Mouse (Mus musculus) MEL (cell line): ENCODE data around the gene Tnk2. TPM values are rescaled to one million over a fixed set of nuclear protein-coding genes. Genes with fewer than 3 reads are reported as not detected.
A peak's percentile ranks its signal among the peaks of the same experiment; 100 is the strongest.

Experiments
- DNase-seq: peaks from one replicate; pipeline ENCODE4 v3.0.0; 2011; ENCODE audit warnings: low read depth, low spot score
- H3K27ac ChIP-seq: 2 replicates; pipeline ENCODE4 v1.5.1; 2012; ENCODE audit warnings: low read depth, mild to moderate bottlenecking, control low read depth, low read length, moderate library complexity; ENCODE audit not compliant: control insufficient read depth
- H3K27me3 ChIP-seq, 2 experiments: fragments of 150-350 bp in 1 of 2; sonication (generic) in 1 of 2; 2 replicates each; pipeline ENCODE4 v1.6.1; 2012; ENCODE audit warnings: low read length in 2 of 2, mild to moderate bottlenecking in 2 of 2, improper control_type of control experiment in 1 of 2, moderate library complexity in 1 of 2; ENCODE audit not compliant: insufficient read depth in 2 of 2, control insufficient read depth in 1 of 2
- H3K36me3 ChIP-seq, 2 experiments: 2 replicates each; pipeline ENCODE4 v1.6.1; 2012 to 2014; ENCODE audit warnings: low read length in 2 of 2, improper control_type of control experiment in 1 of 2, inconsistent platforms in 1 of 2, mild to moderate bottlenecking in 1 of 2; ENCODE audit not compliant: insufficient read depth in 2 of 2, control insufficient read depth in 1 of 2
- H3K4me1 ChIP-seq, 2 experiments: fragments of 150-350 bp in 1 of 2; sonication (generic) in 1 of 2; 2 replicates each; pipeline ENCODE4 v1.6.1; 2012; ENCODE audit warnings: low read length in 2 of 2, improper control_type of control experiment in 1 of 2, mild to moderate bottlenecking in 1 of 2; ENCODE audit not compliant: insufficient read depth in 2 of 2, control insufficient read depth in 1 of 2
- H3K4me3 ChIP-seq, 2 experiments: fragments of 150-350 bp in 1 of 2; sonication (generic) in 1 of 2; 2 replicates each; pipeline ENCODE4 v1.5.1; 2012; ENCODE audit warnings: low read depth in 2 of 2, low read length in 2 of 2, mild to moderate bottlenecking in 2 of 2, moderate library complexity in 2 of 2, control low read depth in 1 of 2, improper control_type of control experiment in 1 of 2; ENCODE audit not compliant: control insufficient read depth in 1 of 2, insufficient read depth in 1 of 2
- H3K79me2 ChIP-seq: 2 replicates; pipeline ENCODE4 v1.6.1; 2012; ENCODE audit warnings: mild to moderate bottlenecking, low read length, moderate library complexity; ENCODE audit not compliant: control insufficient read depth, poor library complexity, insufficient read depth
- H3K9ac ChIP-seq: 2 replicates; pipeline ENCODE4 v1.6.1; 2012; ENCODE audit warnings: low read depth, mild to moderate bottlenecking, control low read depth, low read length, moderate library complexity; ENCODE audit not compliant: control insufficient read depth, poor library complexity, severe bottlenecking
- H3K9me3 ChIP-seq: fragments of 150-350 bp; sonication (generic); replicated peaks from 2 replicates; pipeline ENCODE4 v1.6.1; 2012; ENCODE audit warnings: mild to moderate bottlenecking, low read length, improper control_type of control experiment, moderate library complexity; ENCODE audit not compliant: insufficient read depth
- CHD1 ChIP-seq: IDR thresholded peaks from 2 replicates; pipeline ENCODE4 v1.6.1; 2012; ENCODE audit warnings: low read depth, mild to moderate bottlenecking, inconsistent platforms, low read length, improper control_type of control experiment
- E2F4 ChIP-seq: IDR thresholded peaks from 2 replicates; pipeline ENCODE4 v1.6.1; 2011; ENCODE audit warnings: low read depth, low read length, improper control_type of control experiment, borderline replicate concordance
- ETS1 ChIP-seq: IDR thresholded peaks from 2 replicates; pipeline ENCODE4 v1.6.1; 2012; ENCODE audit warnings: low read depth, mild to moderate bottlenecking, inconsistent platforms, low read length, improper control_type of control experiment, moderate library complexity
- HCFC1 ChIP-seq: IDR thresholded peaks from 2 replicates; pipeline ENCODE4 v1.6.1; 2012; ENCODE audit warnings: low read depth, mild to moderate bottlenecking, inconsistent platforms, low read length, improper control_type of control experiment, moderate library complexity
- JUND ChIP-seq: IDR thresholded peaks from 2 replicates; pipeline ENCODE4 v1.6.1; 2011; ENCODE audit warnings: low read depth, mild to moderate bottlenecking, improper control_type of control experiment, low read length
- MAZ ChIP-seq: IDR thresholded peaks from 2 replicates; pipeline ENCODE4 v1.6.1; 2012; ENCODE audit warnings: low read depth, mild to moderate bottlenecking, inconsistent platforms, low read length, improper control_type of control experiment
- MEF2A ChIP-seq: IDR thresholded peaks from 2 replicates; pipeline ENCODE4 v1.6.1; 2014; ENCODE audit warnings: low read depth, mild to moderate bottlenecking, inconsistent platforms, low read length, improper control_type of control experiment; ENCODE audit not compliant: poor library complexity, insufficient replicate concordance, severe bottlenecking; ENCODE audit errors: extremely low read depth
- MXI1 ChIP-seq: IDR thresholded peaks from 2 replicates; pipeline ENCODE4 v1.6.1; 2011; ENCODE audit warnings: mild to moderate bottlenecking, low read depth, low read length, improper control_type of control experiment
- MYB ChIP-seq: IDR thresholded peaks from 2 replicates; pipeline ENCODE4 v1.6.1; 2011; ENCODE audit warnings: mild to moderate bottlenecking, low read depth, low read length, improper control_type of control experiment
- MYC ChIP-seq: IDR thresholded peaks from 2 replicates; pipeline ENCODE4 v1.6.1; 2011; ENCODE audit warnings: low read depth, mild to moderate bottlenecking, low read length, improper control_type of control experiment, moderate library complexity
- NELFE ChIP-seq: IDR thresholded peaks from 2 replicates; pipeline ENCODE4 v1.6.1; 2011; ENCODE audit warnings: low read depth, low read length, improper control_type of control experiment
- NRF1 ChIP-seq: IDR thresholded peaks from 2 replicates; pipeline ENCODE4 v1.6.1; 2014; ENCODE audit warnings: low read depth, mild to moderate bottlenecking, inconsistent platforms, low read length, improper control_type of control experiment, moderate library complexity; ENCODE audit not compliant: poor library complexity, insufficient read depth, severe bottlenecking
- POLR2AphosphoS2 ChIP-seq: IDR thresholded peaks from 2 replicates; pipeline ENCODE4 v1.6.1; 2011; ENCODE audit warnings: low read length, improper control_type of control experiment
- RAD21 ChIP-seq: IDR thresholded peaks from 2 replicates; pipeline ENCODE4 v1.6.1; 2011; ENCODE audit warnings: mild to moderate bottlenecking, low read depth, low read length, improper control_type of control experiment
- SIN3A ChIP-seq: IDR thresholded peaks from 2 replicates; pipeline ENCODE4 v1.6.1; 2012; ENCODE audit warnings: low read length, improper control_type of control experiment, inconsistent platforms
- SMC3 ChIP-seq: IDR thresholded peaks from 2 replicates; pipeline ENCODE4 v1.6.1; 2011; ENCODE audit warnings: low read depth, low read length, improper control_type of control experiment
- TBP ChIP-seq: IDR thresholded peaks from 2 replicates; pipeline ENCODE4 v1.8.0; 2011; ENCODE audit warnings: low read depth, low read length, improper control_type of control experiment
- USF1 ChIP-seq: IDR thresholded peaks from 2 replicates; pipeline ENCODE4 v1.6.1; 2014; ENCODE audit warnings: low read depth, mild to moderate bottlenecking, inconsistent platforms, low read length, improper control_type of control experiment, moderate library complexity
- USF2 ChIP-seq, 2 experiments: IDR thresholded peaks; 2 replicates each; pipeline ENCODE4 v1.6.1; 2011 to 2012; ENCODE audit warnings: improper control_type of control experiment in 2 of 2, low read length in 2 of 2, borderline replicate concordance in 1 of 2, inconsistent platforms in 1 of 2, low read depth in 1 of 2, mild to moderate bottlenecking in 1 of 2; ENCODE audit not compliant: insufficient read depth in 1 of 2
- ZKSCAN1 ChIP-seq: IDR thresholded peaks from 2 replicates; pipeline ENCODE4 v1.6.1; 2012; ENCODE audit warnings: low read depth, mild to moderate bottlenecking, inconsistent platforms, low read length, improper control_type of control experiment, moderate library complexity
- ZMIZ1 ChIP-seq: IDR thresholded peaks from 2 replicates; pipeline ENCODE4 v1.6.1; 2012; ENCODE audit warnings: low read depth, mild to moderate bottlenecking, inconsistent platforms, low read length, improper control_type of control experiment, moderate library complexity
- ZNF384 ChIP-seq: IDR thresholded peaks from 2 replicates; pipeline ENCODE4 v1.6.1; 2012; ENCODE audit warnings: low read depth, mild to moderate bottlenecking, inconsistent platforms, low read length, improper control_type of control experiment
- polyA plus RNA-seq, 2 experiments: library from polyadenylated mRNA; stranded (reverse) in 1 of 2; unstranded in 1 of 2; fragments of >175 nt in 1 of 2; fragments of >200 nt in 1 of 2; gene quantifications; 2 replicates each; pipeline versions ENCODE4 v1.2.1 to v1.2.4; 2012; ENCODE audit warnings: low replicate concordance in 2 of 2, low read depth in 1 of 2; ENCODE audit not compliant: insufficient read length in 2 of 2, insufficient read depth in 1 of 2, missing spikeins in 1 of 2
- total RNA-seq: library from RNA; depleted of rRNA; stranded (reverse); fragments of 300-350 nt; gene quantifications from 2 replicates; pipeline ENCODE4 v1.2.3, GENCODE M21; 2012

Gene Tnk2
- total and polyA plus RNA-seq, 3 experiments, result 34.8 to 77.0 TPM; not detected in 1

GRCm38 (mm10) chr16:32614047-32614446, 29.6 kb upstream of the Tnk2 start (continued):
- TF ChIP-seq MXI1 (no peak), ZNF384 (peak; percentile 94), E2F4 (no peak), SIN3A (peak; percentile 69), MYB (no peak), SMC3 (peak; percentile 50), MEF2A (peak; percentile 81), TBP (no peak), USF2 (IDR thresholded peaks at IDR 0.05; ENCODE audit: borderline replicate concordance in 1 of 2, insufficient read depth in 1 of 2, low read depth in 1 of 2, low read length in 2 of 2) (no peak), ETS1 (peak; percentile 82), MAZ (no peak), HCFC1 (no peak), ZMIZ1 (no peak), ZKSCAN1 (no peak), NRF1 (no peak), MYC (peak; percentile 87; the same call in 1 of the 2 replicates)
- TF ChIP-seq, all 39 proteins: peak for 13

DNA sequence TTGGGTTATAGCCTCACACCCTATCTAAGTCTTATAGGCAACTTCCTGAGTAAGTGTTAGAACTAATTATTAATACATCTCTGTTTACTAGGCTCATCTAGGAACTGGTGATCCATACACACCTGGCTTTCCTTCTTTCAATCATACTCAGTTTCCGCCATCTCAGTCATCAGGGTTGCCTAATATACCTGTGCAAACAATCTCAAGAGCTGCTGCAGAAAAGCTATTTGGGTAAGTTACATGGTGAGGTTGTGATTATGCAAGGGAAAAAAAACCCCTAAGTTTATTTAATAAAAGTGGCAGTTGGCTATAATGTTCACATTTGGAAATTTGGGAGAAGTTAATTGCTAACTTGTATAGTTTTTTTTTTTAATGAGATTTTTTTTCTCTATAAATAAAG, 24.7 kb upstream of the Tnk2 start:
- Histone ChIP-seq H3K4me1 (peaks cover 0 to 3% of the 10 kb centered on the region in 2 experiments; a peak in 2 of 4 replicates), H3K9ac (no peak overlapping the region), H3K79me2 (peaks cover 7% of the 10 kb centered on the region), H3K36me3 (peaks cover 19 to 74% of the 10 kb centered on the region in 2 experiments)
- DNase-seq, result no peak
- TF ChIP-seq USF1, result no peak
- no peak for TF ChIP-seq MYC
- TF ChIP-seq JUND, result no peak
- no peak for TF ChIP-seq ZNF384
- no peak for TF ChIP-seq RAD21
- TF ChIP-seq POLR2AphosphoS2, result no peak
- TF ChIP-seq CHD1, result no peak
- no peak for TF ChIP-seq NELFE
- TF ChIP-seq, all 39 proteins: peak for 0
- no peak overlapping the region for H3K4me3 ChIP-seq
- H3K27me3 ChIP-seq, result no peaks in the 10 kb centered on the region
- H3K27ac ChIP-seq, result no peak overlapping the region
- no peaks in the 10 kb centered on the region for H3K9me3 ChIP-seq
